Mouse (Mus musculus): ENCODE results near the gene Pappa. TPM values are rescaled to one million over a fixed set of nuclear protein-coding genes. Genes with fewer than 3 reads are reported as not detected.

The Pappa gene
- total and polyA plus RNA-seq, 2 experiments from 2014 or later, result 0.27 to 1.7 TPM

- Histone ChIP-seq H3K9ac (no peak overlapping the region), H3K36me3 (ENCODE audit: insufficient read depth) (no peaks in the 10 kb centered on the region), H3K9me3 (ENCODE audit: low read length) (no peaks in the 10 kb centered on the region), H3K27ac (ENCODE audit: low read depth, low read length) (no peak overlapping the region), H3K4me2 (ENCODE audit: low read depth) (no peak overlapping the region), H3K4me1 (ENCODE audit: insufficient read depth) (no peaks in the 10 kb centered on the region), H3K27me3 (ENCODE audit: insufficient read depth, low read length) (no peaks in the 10 kb centered on the region), H3K4me3 (ENCODE audit: low read depth, low read length) (no peak overlapping the region)
- TF ChIP-seq CTCF (IDR thresholded peaks at IDR 0.05; ENCODE audit: low read depth), result no peak
- WGBS, result 82% methylated on average over 3 of the region's 3 CpGs
- no peak for ATAC-seq
- DNase-seq, result no peak
These were observed 39.7 kb downstream of the Pappa start for GRCm38 (mm10) chr4:65163698-65164097.

- 92% methylated on average over 3 of the region's 3 CpGs for WGBS
- Histone ChIP-seq H3K9ac (no peak overlapping the region), H3K4me3 (ENCODE audit: low read depth, low read length) (no peak overlapping the region), H3K9me3 (ENCODE audit: low read length) (no peaks in the 10 kb centered on the region), H3K4me2 (ENCODE audit: low read depth) (no peak overlapping the region), H3K36me3 (ENCODE audit: insufficient read depth) (no peaks in the 10 kb centered on the region), H3K27me3 (ENCODE audit: insufficient read depth, low read length) (no peaks in the 10 kb centered on the region), H3K27ac (ENCODE audit: low read depth, low read length) (no peak overlapping the region), H3K4me1 (ENCODE audit: insufficient read depth) (no peaks in the 10 kb centered on the region)
- DNase-seq (no peak), ATAC-seq (no peak)
- TF ChIP-seq CTCF (IDR thresholded peaks at IDR 0.05; ENCODE audit: low read depth), result no peak
These were observed 42.4 kb downstream of the Pappa start for GRCm38 (mm10) chr4:65166288-65166835.

- Histone ChIP-seq H3K4me2 (ENCODE audit: low read depth) (no peak overlapping the region), H3K9ac (no peak overlapping the region), H3K27me3 (ENCODE audit: insufficient read depth, low read length) (no peaks in the 10 kb centered on the region), H3K36me3 (ENCODE audit: insufficient read depth) (no peaks in the 10 kb centered on the region), H3K27ac (ENCODE audit: low read depth, low read length) (no peak overlapping the region), H3K9me3 (ENCODE audit: low read length) (no peaks in the 10 kb centered on the region), H3K4me3 (ENCODE audit: low read depth, low read length) (no peak overlapping the region), H3K4me1 (ENCODE audit: insufficient read depth) (no peaks in the 10 kb centered on the region)
- TF ChIP-seq CTCF (IDR thresholded peaks at IDR 0.05; ENCODE audit: low read depth), result no peak
- ATAC-seq (no peak), DNase-seq (no peak)
- whole genome bisulfite sequencing, result 89% methylated on average over 3 of the region's 3 CpGs
These were observed 50.5 kb downstream of the Pappa start for GRCm38 (mm10) chr4:65174505-65174904.

- H3K9ac ChIP-seq, result no peak overlapping the region
- H3K27me3 ChIP-seq (ENCODE audit: insufficient read depth, low read length), result no peaks in the 10 kb centered on the region
- DNase-seq (no peak), ATAC-seq (no peak)
- H3K4me3 ChIP-seq (ENCODE audit: low read depth, low read length), result no peak overlapping the region
- no peak for TF ChIP-seq CTCF (IDR thresholded peaks at IDR 0.05; ENCODE audit: low read depth)
- no peak overlapping the region for H3K4me2 ChIP-seq (ENCODE audit: low read depth)
- no peaks in the 10 kb centered on the region for H3K4me1 ChIP-seq (ENCODE audit: insufficient read depth)
- 66% methylated on average over 1 of the region's 1 CpGs for WGBS
- H3K36me3 ChIP-seq (ENCODE audit: insufficient read depth), result no peaks in the 10 kb centered on the region
- H3K9me3 ChIP-seq (ENCODE audit: low read length), result no peaks in the 10 kb centered on the region
- H3K27ac ChIP-seq (ENCODE audit: low read depth, low read length), result no peak overlapping the region
These were observed 54.2 kb downstream of the Pappa start for GRCm38 (mm10) chr4:65178146-65178545.

GRCm38 (mm10) chr4:65187236-65187635 is 63.3 kb downstream of the Pappa start:
- Histone ChIP-seq H3K4me3 (ENCODE audit: low read depth, low read length) (no peak overlapping the region), H3K4me2 (ENCODE audit: low read depth) (no peak overlapping the region), H3K9ac (no peak overlapping the region), H3K4me1 (ENCODE audit: insufficient read depth) (no peaks in the 10 kb centered on the region), H3K36me3 (ENCODE audit: insufficient read depth) (no peaks in the 10 kb centered on the region), H3K27me3 (ENCODE audit: insufficient read depth, low read length) (no peaks in the 10 kb centered on the region), H3K27ac (ENCODE audit: low read depth, low read length) (no peak overlapping the region), H3K9me3 (ENCODE audit: low read length) (no peaks in the 10 kb centered on the region)
- no peak for DNase-seq
- WGBS, result 77% methylated on average over 2 of the region's 2 CpGs
- ATAC-seq, result no peak
- no peak for TF ChIP-seq CTCF (IDR thresholded peaks at IDR 0.05; ENCODE audit: low read depth)

- Histone ChIP-seq H3K9ac (no peak overlapping the region), H3K36me3 (ENCODE audit: insufficient read depth) (no peaks in the 10 kb centered on the region), H3K27me3 (ENCODE audit: insufficient read depth, low read length) (no peaks in the 10 kb centered on the region), H3K4me2 (ENCODE audit: low read depth) (no peak overlapping the region), H3K4me3 (ENCODE audit: low read depth, low read length) (no peak overlapping the region), H3K9me3 (ENCODE audit: low read length) (no peaks in the 10 kb centered on the region), H3K4me1 (ENCODE audit: insufficient read depth) (no peaks in the 10 kb centered on the region), H3K27ac (ENCODE audit: low read depth, low read length) (no peak overlapping the region)
- WGBS, result 90% methylated on average over 1 of the region's 1 CpGs
- ATAC-seq, result no peak
- TF ChIP-seq CTCF (IDR thresholded peaks at IDR 0.05; ENCODE audit: low read depth), result no peak
- no peak for DNase-seq
These were observed 63.7 kb downstream of the Pappa start for GRCm38 (mm10) chr4:65187716-65188115.

- ATAC-seq, result no peak
- DNase-seq, result no peak
- no peak overlapping the region for H3K27ac ChIP-seq (ENCODE audit: low read depth, low read length)
- no peaks in the 10 kb centered on the region for H3K27me3 ChIP-seq (ENCODE audit: insufficient read depth, low read length)
- no peak overlapping the region for H3K4me2 ChIP-seq (ENCODE audit: low read depth)
- H3K36me3 ChIP-seq (ENCODE audit: insufficient read depth), result no peaks in the 10 kb centered on the region
- no peaks in the 10 kb centered on the region for H3K4me1 ChIP-seq (ENCODE audit: insufficient read depth)
- no peaks in the 10 kb centered on the region for H3K9me3 ChIP-seq (ENCODE audit: low read length)
- H3K4me3 ChIP-seq (ENCODE audit: low read depth, low read length), result no peak overlapping the region
- no peak overlapping the region for H3K9ac ChIP-seq
- TF ChIP-seq CTCF (IDR thresholded peaks at IDR 0.05; ENCODE audit: low read depth), result no peak
- 74% methylated on average over 6 of the region's 6 CpGs for WGBS
These were observed 65.0 kb downstream of the Pappa start for GRCm38 (mm10) chr4:65188921-65189485.
